Mouse (Mus musculus) mature B cell (primary cell): ENCODE measurements around the gene Gm44973.

Experiments used
- in situ Hi-C: fragments of 300-500 bp; cut with MboI; formaldehyde crosslinking; loops from 2 replicates; pipeline ENCODE4 v1.14.3; 2019

The Gm44973 gene

GRCm38 (mm10) chr7:5080815-5081214 is 65.5 kb downstream of the Gm44973 start:
- in situ Hi-C loops: no loop called here

GRCm38 (mm10) chr7:5081241-5081640 is 65.9 kb downstream of the Gm44973 start:
- in situ Hi-C loops: no loop called here

GRCm38 (mm10) chr7:5081939-5082338 is 66.6 kb downstream of the Gm44973 start:
- in situ Hi-C loops: no loop called here
